Mouse (Mus musculus) c-Kit-positive CD71-positive TER-119-negative erythroid progenitor cells, embryonic 14.5 days (primary cell): ENCODE data around the gene Gm29554.
"Not testable (repeated sequence)": the region's sequence is repeated elsewhere in the genome, so short reads cannot be mapped to it uniquely, and the experiment has no call there.

Experiments used
- DNase-seq: peaks from one replicate; pipeline ENCODE4 v3.0.0-alpha.2; 2013; ENCODE audit warnings: low read depth

Gene Gm29554

DNA sequence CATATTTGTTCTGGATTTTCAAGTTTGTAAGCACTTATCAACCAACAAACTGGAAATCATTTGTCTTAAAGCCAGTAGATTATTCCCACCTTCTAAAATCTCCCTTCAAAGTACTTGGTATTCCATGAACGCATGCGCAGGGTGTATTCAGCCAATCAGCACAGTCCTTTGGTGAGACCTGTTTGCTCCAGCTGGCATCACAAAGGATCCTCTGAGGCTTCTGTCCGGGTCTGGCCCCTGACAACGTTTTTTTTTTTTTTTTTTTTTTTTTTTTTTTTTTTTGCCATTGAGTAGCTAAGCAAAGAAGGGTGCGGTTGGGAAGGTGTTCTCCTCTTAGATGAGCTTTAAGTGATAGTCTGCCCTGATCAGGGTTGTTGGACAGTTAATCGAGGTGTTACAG lies at the start of gene Gm29554:
Gene Gm29554 (plus strand): TSS at position 301 of the 400 bp plus-strand sequence.
- not testable (repeated sequence) for DNase-seq
